Mouse (Mus musculus) heart, adult 8-10 months (tissue): ENCODE measurements around the gene Sgsm1. TPM values are rescaled to one million over a fixed set of nuclear protein-coding genes. Genes with fewer than 3 reads are reported as not detected.

Experiments used
- DNase-seq: peaks from one replicate; pipeline ENCODE4 v3.0.0; 2022; ENCODE audit warnings: low spot score
- total RNA-seq, 4 experiments: library from RNA; stranded (reverse); gene quantifications; 2 replicates each; pipeline ENCODE4 v1.2.4; 2022

The Sgsm1 gene
- total RNA-seq, 4 experiments from 2014 or later = 0.37 to 0.84 (median 0.58) TPM

GRCm38 (mm10) chr5:113313998-113314397, 3.4 kb upstream of the Sgsm1 start:
- DNase-seq = peak; percentile 24

- no peak for DNase-seq
Observed at GRCm38 (mm10) chr5:113309491-113310376, 852 bp downstream of the Sgsm1 start.

- peak; percentile 13 for DNase-seq
Observed at GRCm38 (mm10) chr5:113306750-113307477, 3.7 kb downstream of the Sgsm1 start.

GRCm38 (mm10) chr5:113304527-113304926, 6.1 kb downstream of the Sgsm1 start:
- DNase-seq = no peak

- DNase-seq = no peak
Observed at GRCm38 (mm10) chr5:113301841-113302240, 8.7 kb downstream of the Sgsm1 start.

GRCm38 (mm10) chr5:113300148-113300889, 10.3 kb downstream of the Sgsm1 start:
- DNase-seq = no peak

- DNase-seq = no peak
Observed at GRCm38 (mm10) chr5:113299433-113299832, 11.2 kb downstream of the Sgsm1 start.

GRCm38 (mm10) chr5:113298826-113299225, 11.8 kb downstream of the Sgsm1 start:
- no peak for DNase-seq

GRCm38 (mm10) chr5:113298040-113298439, 12.5 kb downstream of the Sgsm1 start:
- DNase-seq = no peak

- DNase-seq = no peak
Observed at GRCm38 (mm10) chr5:113295791-113296190, 14.8 kb downstream of the Sgsm1 start.

- DNase-seq = no peak
Observed at GRCm38 (mm10) chr5:113294575-113294974, 16.0 kb downstream of the Sgsm1 start.

- no peak for DNase-seq
Observed at GRCm38 (mm10) chr5:113293446-113293845, 17.1 kb downstream of the Sgsm1 start.

- no peak for DNase-seq
Observed at GRCm38 (mm10) chr5:113292832-113293231, 17.8 kb downstream of the Sgsm1 start.

GRCm38 (mm10) chr5:113292179-113292578, 18.4 kb downstream of the Sgsm1 start:
- DNase-seq = no peak

GRCm38 (mm10) chr5:113291125-113291524, 19.5 kb downstream of the Sgsm1 start:
- no peak for DNase-seq

- DNase-seq = no peak
Observed at GRCm38 (mm10) chr5:113290149-113290548, 20.4 kb downstream of the Sgsm1 start.

- no peak for DNase-seq
Observed at GRCm38 (mm10) chr5:113288490-113288889, 22.1 kb downstream of the Sgsm1 start.

GRCm38 (mm10) chr5:113287762-113288161, 22.8 kb downstream of the Sgsm1 start:
- no peak for DNase-seq

GRCm38 (mm10) chr5:113286591-113287520, 23.7 kb downstream of the Sgsm1 start:
- DNase-seq = peak; percentile 13

GRCm38 (mm10) chr5:113286048-113286447, 24.5 kb downstream of the Sgsm1 start:
- no peak for DNase-seq

- no peak for DNase-seq
Observed at GRCm38 (mm10) chr5:113285541-113285940, 25.0 kb downstream of the Sgsm1 start.
